Mouse (Mus musculus): ENCODE measurements around the gene Minar1.
A peak's percentile ranks its signal among the peaks of the same experiment; 100 is the strongest.

Minar1 gene

DNA sequence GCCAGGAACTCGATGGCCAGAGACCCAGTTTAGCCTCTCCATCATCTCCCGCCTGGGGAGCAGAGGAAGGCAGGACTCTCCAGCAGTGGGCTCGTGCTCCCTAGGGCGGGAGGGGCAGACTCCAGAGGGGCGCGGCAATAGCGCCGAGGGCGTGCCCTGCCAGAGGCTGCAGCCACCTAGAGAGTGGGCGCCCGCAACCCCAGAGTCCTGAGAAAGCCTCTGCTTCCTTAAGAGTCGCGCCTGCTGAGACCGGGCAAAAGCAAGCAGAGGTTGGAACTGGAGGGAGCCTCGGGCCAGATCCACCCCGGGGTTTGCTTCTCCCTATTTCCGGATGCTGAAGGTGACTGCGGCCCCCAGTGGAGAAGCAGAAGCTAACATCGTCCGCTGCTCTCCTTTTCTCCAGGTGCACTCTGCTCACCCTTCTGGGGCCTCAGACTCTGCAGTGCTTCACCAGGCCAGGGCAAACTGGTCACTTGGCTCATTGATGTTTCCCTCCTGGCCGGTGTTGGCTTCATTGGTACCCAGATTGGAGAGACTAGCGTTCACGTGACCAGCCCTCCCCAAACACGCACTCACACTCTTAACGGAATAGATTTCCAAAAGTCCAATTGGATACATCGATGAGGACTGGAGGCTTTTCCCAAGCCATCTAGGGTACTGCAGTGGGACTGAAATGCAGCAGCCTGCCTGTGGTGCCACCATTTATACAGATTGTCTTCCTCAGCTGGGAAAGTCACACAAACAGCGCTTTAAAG, at the start of gene Minar1:
Gene Minar1 (minus strand): TSS at position 120 of the 755 bp plus-strand sequence.
- peak; percentile 43 for DNase-seq

- DNase-seq = no peak
Observed at GRCm38 (mm10) chr9:89669878-89670277, 47.0 kb upstream of the Minar1 start.

- DNase-seq = no peak
Observed at GRCm38 (mm10) chr9:89667306-89667942, 44.5 kb upstream of the Minar1 start.

- no peak for DNase-seq
Observed at GRCm38 (mm10) chr9:89650913-89651312, 28.0 kb upstream of the Minar1 start.

GRCm38 (mm10) chr9:89637453-89637852, 14.5 kb upstream of the Minar1 start:
- DNase-seq = no peak

DNA sequence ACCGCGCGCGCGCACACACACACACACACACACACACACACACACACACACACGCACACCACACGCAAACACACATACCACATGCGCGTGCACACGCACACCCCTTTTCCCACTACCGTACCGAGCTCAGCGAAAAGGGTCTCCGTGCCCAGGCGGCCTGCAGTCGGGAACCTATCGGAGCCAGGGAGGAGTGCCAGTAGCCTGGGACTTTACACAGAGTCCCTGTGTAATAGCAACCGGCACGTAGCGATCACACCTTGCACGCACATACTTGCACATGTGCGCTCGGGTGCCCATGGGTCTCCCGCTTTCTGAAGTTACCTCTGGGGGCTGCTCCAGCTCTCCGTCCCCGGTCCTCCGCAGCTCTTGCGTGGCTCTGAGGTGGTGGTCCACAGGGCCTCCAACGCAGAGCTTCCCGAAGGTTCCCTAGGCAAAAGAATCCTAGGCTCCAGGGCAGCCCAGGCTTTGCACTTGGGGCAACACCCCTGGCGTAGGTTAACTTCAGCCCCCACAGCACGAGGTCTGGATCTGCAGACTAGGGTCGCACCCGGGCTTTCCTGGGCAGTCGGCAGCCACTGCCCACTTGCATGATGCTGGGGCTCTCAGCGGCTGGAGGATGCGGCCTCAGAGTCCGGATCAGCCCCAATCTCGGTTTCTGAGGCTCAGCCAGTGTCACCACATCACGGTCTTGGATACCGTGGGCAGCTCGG, 474 bp downstream of the Minar1 start:
- peak; percentile 6 for DNase-seq

DNA sequence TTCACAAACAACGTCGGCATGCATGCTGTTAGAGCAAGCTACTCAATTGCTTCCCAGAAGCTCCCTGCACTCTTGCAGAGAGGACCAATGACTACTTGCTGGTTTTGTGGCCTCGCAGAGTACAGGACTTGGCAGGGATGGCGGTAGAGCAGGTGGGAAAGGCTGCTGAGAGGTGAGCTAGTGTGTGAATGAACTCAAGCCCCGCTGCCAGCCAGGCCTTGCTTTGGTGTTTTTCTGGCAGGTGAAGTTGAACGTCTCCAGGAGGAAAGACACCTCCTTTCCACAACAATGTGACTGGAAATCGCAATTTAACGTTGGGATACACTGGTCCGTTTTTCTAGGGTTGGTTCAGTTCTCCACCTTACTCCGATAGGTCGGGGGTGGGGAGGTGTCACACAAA, 1.2 kb downstream of the Minar1 start:
- DNase-seq = no peak

DNA sequence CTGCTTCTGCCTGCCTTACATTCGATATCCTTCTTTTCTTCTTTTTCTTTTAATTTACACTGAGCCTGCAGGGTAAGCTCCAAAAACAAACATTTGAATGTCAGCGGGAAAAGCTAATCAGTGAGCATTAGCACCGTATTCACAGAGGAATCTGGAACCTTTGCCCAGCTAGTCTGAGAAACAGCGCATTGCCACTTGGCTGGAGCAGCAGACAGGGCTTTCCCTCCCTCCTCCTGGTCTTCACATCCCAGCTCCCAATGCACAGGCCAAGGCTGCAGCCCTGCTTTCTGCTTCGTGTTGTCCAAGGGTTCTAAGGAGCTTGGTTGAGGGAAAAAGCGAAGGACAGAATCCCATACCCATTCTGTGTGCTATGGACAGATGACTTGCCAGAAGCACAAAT, 2.6 kb downstream of the Minar1 start:
- peak; percentile 7 for DNase-seq

DNA sequence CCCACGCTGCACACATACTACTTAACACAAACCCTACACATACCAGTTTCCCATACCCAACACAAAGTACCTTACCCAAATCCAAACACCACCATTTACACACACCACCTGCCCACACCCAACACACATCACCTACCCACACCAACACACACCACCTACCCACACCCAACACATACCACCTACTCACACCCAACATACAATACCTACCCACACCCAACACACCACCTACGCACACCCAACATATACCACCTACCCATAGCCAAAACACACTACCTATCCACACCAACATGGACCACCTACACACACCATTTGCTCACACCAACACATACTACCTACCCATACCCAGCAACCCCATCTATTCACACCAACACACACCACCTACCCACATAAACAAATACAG, 6.0 kb downstream of the Minar1 start:
- DNase-seq = no peak

DNA sequence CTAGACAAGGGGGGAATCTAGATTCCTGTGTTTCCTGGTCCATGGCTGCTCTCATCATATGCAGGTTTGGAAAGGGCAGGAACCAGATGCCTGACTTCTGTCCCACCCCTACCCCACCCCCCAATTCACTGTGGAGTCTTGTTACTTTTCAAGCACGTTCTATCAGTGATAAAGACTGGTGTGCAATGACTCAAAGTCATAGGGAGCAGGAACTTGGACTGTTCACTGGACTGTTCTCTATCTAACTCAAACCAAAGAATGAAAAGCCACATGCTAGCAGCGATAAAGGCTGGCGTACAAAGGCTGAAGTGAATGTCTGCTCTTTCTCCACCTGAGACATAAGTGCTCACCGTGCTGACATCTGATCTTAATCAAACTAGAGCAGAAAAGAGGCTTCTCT, 12.3 kb downstream of the Minar1 start:
- DNase-seq = no peak

DNA sequence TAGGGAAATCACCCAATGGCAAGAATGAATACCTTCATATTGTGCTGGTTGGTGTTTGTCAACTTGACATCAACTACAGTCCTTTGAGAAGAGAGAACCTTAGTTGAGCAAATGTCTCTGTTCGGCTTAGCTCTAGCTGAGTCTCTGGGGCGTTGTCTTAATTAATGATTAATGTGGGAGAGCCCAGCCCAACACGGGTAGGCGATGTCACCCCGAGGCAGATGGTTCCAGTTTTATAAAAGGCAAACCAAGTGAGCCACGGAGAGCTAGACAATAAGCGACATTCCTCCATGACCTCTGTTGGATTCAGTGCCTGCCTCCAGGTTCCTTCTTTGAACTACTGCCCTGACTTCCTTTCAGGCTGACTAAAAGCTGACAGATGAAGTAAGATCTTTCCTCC, 15.6 kb downstream of the Minar1 start:
- no peak for DNase-seq

- DNase-seq = peak; percentile 19
Observed at GRCm38 (mm10) chr9:89606256-89606655, 16.7 kb downstream of the Minar1 start.

DNA sequence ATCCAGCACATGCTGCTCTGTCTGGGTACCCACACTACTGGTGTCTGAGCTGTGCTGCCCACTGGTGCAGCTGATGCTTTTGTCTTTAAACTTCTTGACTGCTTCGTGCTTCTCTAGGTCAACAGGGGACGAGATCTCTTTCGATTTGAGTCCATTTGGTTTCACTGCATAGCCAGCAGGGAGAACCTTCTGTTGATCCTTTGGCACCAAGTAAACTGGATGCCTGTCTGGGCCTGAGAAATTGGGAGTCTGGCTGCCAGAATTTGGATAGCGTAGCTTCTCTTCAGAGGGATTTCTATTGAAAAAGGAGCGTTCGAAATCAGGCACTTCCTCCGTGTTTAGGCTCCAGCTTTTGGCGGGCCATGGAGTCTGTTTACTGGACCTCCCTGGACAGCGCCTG, 21.0 kb downstream of the Minar1 start:
- DNase-seq = no peak

DNA sequence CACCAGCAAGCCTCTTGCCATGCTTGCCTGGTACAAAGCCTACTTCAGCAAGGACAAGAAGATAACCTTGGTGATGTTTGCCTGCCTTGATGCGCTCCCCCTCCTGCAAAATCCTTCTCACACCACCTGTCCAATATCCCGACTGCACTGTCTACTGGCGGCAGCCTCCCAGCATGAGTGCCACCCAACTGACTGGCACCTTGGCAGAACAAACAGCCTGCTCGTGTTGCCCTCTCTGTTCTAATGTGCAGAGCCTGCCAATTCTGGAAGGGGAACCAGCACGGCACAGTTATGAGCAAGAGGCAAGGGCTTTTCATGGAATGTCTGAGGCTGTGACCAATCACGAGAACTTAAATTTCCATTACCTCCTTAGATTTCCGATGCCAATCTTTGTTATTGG, 22.2 kb downstream of the Minar1 start:
- DNase-seq = no peak

DNA sequence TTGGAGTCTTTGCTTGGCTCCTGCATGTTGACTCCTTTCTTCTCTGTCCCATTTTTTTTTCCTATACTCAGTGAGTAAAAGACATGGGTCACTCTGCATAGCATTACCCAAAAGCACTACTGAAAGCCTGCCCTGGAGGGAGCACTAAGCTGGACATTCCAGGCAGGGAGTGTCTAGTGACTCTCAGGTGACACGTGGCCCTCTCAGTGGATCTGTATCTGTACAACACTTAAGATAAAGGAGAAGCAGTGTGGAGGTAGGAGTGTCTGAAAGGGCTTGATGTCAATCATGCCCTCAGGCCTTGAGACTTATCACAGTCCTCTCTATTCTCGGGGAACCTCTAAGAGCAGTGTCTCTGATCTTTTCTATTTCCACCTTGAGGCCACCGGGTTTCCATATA, 25.9 kb downstream of the Minar1 start:
- no peak for DNase-seq

- DNase-seq = no peak
Observed at GRCm38 (mm10) chr9:89596392-89596791, 26.5 kb downstream of the Minar1 start.

- DNase-seq = no peak
Observed at GRCm38 (mm10) chr9:89592391-89592790, 30.5 kb downstream of the Minar1 start.

DNA sequence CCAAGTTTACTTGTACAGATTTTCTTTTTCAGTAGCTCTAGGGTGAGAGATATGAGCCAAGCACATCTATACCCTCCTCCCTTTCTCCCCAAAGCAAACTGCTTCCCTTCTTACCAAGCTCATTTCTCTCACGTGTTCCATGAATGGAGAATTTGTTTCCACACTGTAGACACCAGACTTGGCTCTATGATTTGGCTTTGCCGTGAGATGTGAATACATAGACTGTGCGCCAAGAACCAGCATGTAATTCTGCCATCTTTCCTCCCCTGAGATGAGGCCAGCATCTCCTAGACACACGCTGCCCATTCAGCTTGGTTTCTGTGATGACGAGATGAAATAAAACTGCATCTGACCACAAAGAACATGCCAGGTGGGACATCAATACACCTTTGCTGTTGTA, 44.5 kb downstream of the Minar1 start:
- DNase-seq = no peak

DNA sequence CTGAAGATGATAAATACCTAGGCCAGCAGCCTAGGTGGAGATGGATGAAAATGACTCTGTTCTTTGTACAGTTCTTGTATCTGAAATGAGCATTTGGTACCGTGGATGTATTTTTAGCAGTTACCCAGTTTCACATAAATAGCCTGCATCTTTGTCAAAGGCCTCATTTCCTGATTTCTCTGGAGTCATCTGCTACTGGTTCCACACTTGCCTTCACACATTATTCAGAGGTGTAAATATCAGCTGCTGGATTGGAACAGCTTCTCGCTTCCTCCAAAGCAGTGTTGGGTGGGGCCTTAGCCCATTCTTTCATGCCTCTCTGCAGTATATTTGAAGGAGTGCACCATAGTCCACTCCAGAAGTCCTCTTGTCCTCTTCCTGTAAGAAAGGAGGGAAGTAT, 70.3 kb downstream of the Minar1 start:
- no peak for DNase-seq
